Mouse (Mus musculus) C2C12 (cell line): ENCODE results near the gene Ccs.

Experiments
- CEBPB ChIP-seq: IDR thresholded peaks from one replicate; pipeline ENCODE4 v1.6.1; 2011; ENCODE audit warnings: low read depth, mild to moderate bottlenecking, control low read depth, moderate library complexity
- CTCF ChIP-seq: IDR thresholded peaks from one replicate; pipeline ENCODE4 v1.5.1; 2011; ENCODE audit not compliant: control insufficient read depth, insufficient read depth, insufficient read length
- MAX ChIP-seq: IDR thresholded peaks from one replicate; pipeline ENCODE4 v1.6.1; 2011; ENCODE audit warnings: mild to moderate bottlenecking, control low read depth
- MYOD1 ChIP-seq: IDR thresholded peaks from one replicate; pipeline ENCODE4 v1.6.1; 2011; ENCODE audit warnings: low read depth; ENCODE audit not compliant: control insufficient read depth, insufficient read length
- MYOG ChIP-seq: IDR thresholded peaks from one replicate; pipeline ENCODE4 v1.6.1; 2011; ENCODE audit not compliant: control insufficient read depth, insufficient read length; ENCODE audit errors: extremely low read depth
- USF1 ChIP-seq: IDR thresholded peaks from one replicate; pipeline ENCODE4 v1.6.1; 2011; ENCODE audit warnings: low read depth, mild to moderate bottlenecking, control low read depth, moderate library complexity

DNA sequence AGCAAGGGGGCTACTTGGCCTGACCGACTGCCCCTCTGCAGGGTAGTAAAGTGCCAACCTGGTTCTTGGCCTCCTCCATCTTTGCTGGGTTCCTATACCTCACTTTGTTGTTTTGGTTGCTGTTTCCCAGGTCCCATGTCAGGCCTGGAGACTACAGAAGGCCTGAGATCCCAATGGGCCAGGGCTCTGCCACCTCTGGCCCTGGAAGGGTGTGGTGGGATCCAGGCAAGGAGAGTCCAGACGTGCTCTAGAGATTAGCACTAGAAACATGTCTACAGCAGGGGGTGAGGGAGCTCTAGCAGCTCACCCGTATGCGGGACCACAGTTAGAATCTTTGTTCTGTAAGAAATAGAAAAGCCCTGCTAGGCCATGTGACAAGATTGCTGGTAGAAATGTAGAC is 44.8 kb upstream of the Ccs start:
- TF ChIP-seq CEBPB: no peak
- no peak for TF ChIP-seq MAX
- TF ChIP-seq CTCF: no peak
- no peak for TF ChIP-seq MYOD1
- no peak for TF ChIP-seq MYOG
- TF ChIP-seq USF1: no peak
